Mouse (Mus musculus) embryonic fibroblast, embryonic 13.5 days (primary cell): ENCODE data around the gene Il34.

Experiments used
- CTCF ChIP-seq: IDR thresholded peaks from 2 replicates; pipeline ENCODE4 v1.5.1; 2011; ENCODE audit warnings: mild to moderate bottlenecking, control low read depth, low read length, moderate library complexity, borderline replicate concordance; ENCODE audit not compliant: insufficient read depth
- POLR2A ChIP-seq: IDR thresholded peaks from 2 replicates; pipeline ENCODE4 v1.6.1; 2011; ENCODE audit warnings: low read depth, mild to moderate bottlenecking, control low read depth, low read length, moderate library complexity

- TF ChIP-seq CTCF (no peak), POLR2A (no peak)
Measured at GRCm38 (mm10) chr8:110700561-110700960, 105.2 kb downstream of the Il34 start.
